Mouse (Mus musculus) heart, postnatal 0 days (tissue): ENCODE measurements around the gene Oasl1. TPM values are rescaled to one million over a fixed set of nuclear protein-coding genes. Genes with fewer than 3 reads are reported as not detected.
A peak's percentile ranks its signal among the peaks of the same experiment; 100 is the strongest.
"Not testable (repeated sequence)": the region's sequence is repeated elsewhere in the genome, so short reads cannot be mapped to it uniquely, and the experiment has no call there.

ENCODE experiments used
- ATAC-seq: fragments of 200-750 bp; cut with Nextera tagmentation; 2 replicates; pipeline ENCODE4 v1.8.0; 2017; ENCODE audit warnings: low read depth, moderate number of reproducible peaks, moderate library complexity; ENCODE audit not compliant: insufficient read depth
- DNase-seq: peaks from one replicate; pipeline ENCODE4 v3.0.0-alpha.2; 2016; ENCODE audit warnings: low spot score
- H3K27ac ChIP-seq: fragments of 300-500 bp; sonication (generic); 2 replicates; pipeline ENCODE4 v1.5.1; 2014; ENCODE audit warnings: low read depth, mild to moderate bottlenecking
- H3K27me3 ChIP-seq: fragments of 300-500 bp; sonication (generic); 2 replicates; pipeline ENCODE4 v1.6.1; 2014; ENCODE audit warnings: low read length, mixed read lengths; ENCODE audit not compliant: control insufficient read depth, insufficient read depth
- H3K36me3 ChIP-seq: fragments of 300-500 bp; sonication (generic); replicated peaks from 2 replicates; pipeline ENCODE4 v1.6.1; 2014; ENCODE audit warnings: low read length, mixed read lengths; ENCODE audit not compliant: control insufficient read depth, insufficient read depth
- H3K4me1 ChIP-seq: fragments of 300-500 bp; sonication (generic); 2 replicates; pipeline ENCODE4 v1.6.1; 2014; ENCODE audit warnings: antibody characterized with exemption; ENCODE audit not compliant: control insufficient read depth, insufficient read depth
- H3K4me2 ChIP-seq: fragments of 300-500 bp; sonication (generic); 2 replicates; pipeline ENCODE4 v1.6.1; 2014; ENCODE audit warnings: low read depth, mild to moderate bottlenecking, low read length, moderate library complexity
- H3K4me3 ChIP-seq: fragments of 300-500 bp; sonication (generic); 2 replicates; pipeline ENCODE4 v1.5.1; 2014; ENCODE audit warnings: low read depth, low read length
- H3K9ac ChIP-seq: fragments of 300-500 bp; sonication (generic); replicated peaks from 2 replicates; pipeline ENCODE4 v1.6.1; 2014; ENCODE audit warnings: low read depth, low read length, mixed read lengths
- H3K9me3 ChIP-seq: fragments of 300-500 bp; sonication (generic); replicated peaks from 2 replicates; pipeline ENCODE4 v1.6.1; 2016; ENCODE audit warnings: low read length; ENCODE audit not compliant: control insufficient read depth
- CTCF ChIP-seq: IDR thresholded peaks from 2 replicates; pipeline ENCODE4 v1.5.1; 2016; ENCODE audit warnings: antibody characterized with exemption, control low read depth, low read depth
- EP300 ChIP-seq: IDR thresholded peaks from 2 replicates; pipeline ENCODE4 v1.6.1; 2016; ENCODE audit warnings: antibody characterized with exemption, low read depth
- WGBS: fragments of 180-500 bp; shearing (Covaris S2); extraction: QIAGEN DNeasy Blood & Tissue Kit; methylation state at CpG from one replicate; pipeline ENCODE4 v1.1.7; 2014; 5-methylcytosine and 5-hydroxymethylcytosine counted together
- polyA plus RNA-seq: library from polyadenylated mRNA; unstranded; fragments of >200 nt; fragmentation: Nextera tagmentation; extraction: Ambion mirVana; gene quantifications from 2 replicates; pipeline ENCODE4 v1.2.1, GENCODE M21; 2015
- total RNA-seq: library from RNA; depleted of rRNA; stranded (reverse); fragments of >200 nt; gene quantifications from 2 replicates; pipeline ENCODE4 v1.2.3, GENCODE M21; 2014; ENCODE audit warnings: low replicate concordance

The Oasl1 gene
- total and polyA plus RNA-seq, 2 experiments from 2014 or later = 0.68 to 9.4 TPM

DNA sequence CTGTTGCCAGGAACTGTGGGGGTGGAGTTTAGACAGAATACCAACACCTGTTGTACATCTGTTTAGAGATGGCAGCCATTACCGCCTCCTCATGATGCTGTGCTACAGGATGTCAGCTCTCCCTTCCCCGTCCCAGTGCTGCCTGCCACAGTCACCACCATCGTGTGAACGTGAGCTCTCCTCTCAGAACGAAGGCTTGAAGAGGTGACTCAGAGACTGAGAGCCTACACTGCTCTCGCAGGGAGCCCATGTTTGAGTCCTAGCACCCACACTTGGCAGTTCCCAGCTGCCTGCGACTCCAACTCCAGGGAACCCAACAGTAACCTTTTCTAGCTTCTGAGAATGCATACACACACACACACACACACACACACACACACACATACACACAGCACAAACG, 8.2 kb upstream of the Oasl1 start:
- H3K27ac ChIP-seq = no peak overlapping the region
- no peak overlapping the region for H3K4me3 ChIP-seq
- H3K9ac ChIP-seq = no peak overlapping the region
- 0 out of 2 replicates have a peak, but pooled peaks cover 5% of the 10 kb centered on the region for H3K36me3 ChIP-seq
- TF ChIP-seq CTCF (no peak), EP300 (no peak)
- WGBS = 60% methylated on average over 8 of the region's 8 CpGs
- H3K4me1 ChIP-seq = no peaks in the 10 kb centered on the region
- DNase-seq (no peak), ATAC-seq (no peak)
- H3K4me2 ChIP-seq = no peak overlapping the region
- H3K27me3 ChIP-seq = no peaks in the 10 kb centered on the region
- no peaks in the 10 kb centered on the region for H3K9me3 ChIP-seq

DNA sequence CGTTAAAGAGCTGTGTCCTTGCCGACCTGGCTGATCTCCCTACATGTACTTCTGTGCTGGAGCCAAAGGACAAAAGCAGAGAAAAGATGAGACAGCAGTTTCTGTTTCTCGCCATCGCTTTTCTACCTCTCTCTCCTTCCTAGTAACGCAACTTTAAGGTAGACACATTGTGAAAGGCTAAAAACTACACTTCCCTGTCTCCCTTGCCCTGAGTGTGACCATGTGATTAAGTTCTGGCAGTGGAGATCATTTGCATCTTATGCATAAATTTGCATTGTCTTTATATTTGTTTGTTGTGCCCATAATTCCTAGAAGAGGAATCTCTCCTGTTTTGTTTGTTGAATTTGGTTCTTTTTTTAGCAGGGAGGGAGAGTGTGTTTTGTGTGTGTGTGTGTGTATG, 7.2 kb upstream of the Oasl1 start:
- 0 out of 2 replicates have a peak, but pooled peaks cover 5% of the 10 kb centered on the region for H3K36me3 ChIP-seq
- H3K4me1 ChIP-seq = no peaks in the 10 kb centered on the region
- no peaks in the 10 kb centered on the region for H3K27me3 ChIP-seq
- H3K4me3 ChIP-seq = no peak overlapping the region
- DNase-seq = no peak
- H3K9me3 ChIP-seq = no peaks in the 10 kb centered on the region
- H3K9ac ChIP-seq = no peak overlapping the region
- no peak overlapping the region for H3K27ac ChIP-seq
- ATAC-seq = no peak
- TF ChIP-seq EP300 (no peak), CTCF (no peak)
- WGBS = 63% methylated on average over 5 of the region's 5 CpGs
- H3K4me2 ChIP-seq = no peak overlapping the region

DNA sequence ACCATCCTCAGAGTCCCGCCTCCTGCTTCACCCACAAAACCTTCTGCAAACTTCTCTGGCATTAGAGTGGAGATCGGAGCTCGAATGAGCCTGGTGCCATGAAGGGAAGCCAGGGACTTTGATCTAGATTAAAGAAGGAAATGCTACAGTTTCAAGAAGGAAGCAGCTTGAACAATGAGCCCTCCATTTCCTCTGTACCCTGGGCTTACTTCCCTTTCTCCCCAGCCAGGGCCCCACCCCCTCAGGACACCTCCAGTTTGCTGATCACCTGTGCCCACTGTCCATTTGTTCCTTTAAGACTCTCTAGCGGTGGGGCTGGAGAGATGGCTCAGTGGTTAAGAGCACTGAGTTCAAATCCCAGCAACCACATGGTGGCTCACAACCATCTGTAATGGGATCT, 6.3 kb upstream of the Oasl1 start:
- Histone ChIP-seq H3K4me2 (no peak overlapping the region), H3K4me1 (no peaks in the 10 kb centered on the region), H3K9ac (no peak overlapping the region), H3K4me3 (no peak overlapping the region), H3K27ac (no peak overlapping the region), H3K27me3 (no peaks in the 10 kb centered on the region), H3K9me3 (no peaks in the 10 kb centered on the region), H3K36me3 (no peaks in the 10 kb centered on the region)
- no peak for DNase-seq
- WGBS = 71% methylated on average over 4 of the region's 4 CpGs
- no peak for ATAC-seq
- TF ChIP-seq EP300 = no peak
- no peak for TF ChIP-seq CTCF

DNA sequence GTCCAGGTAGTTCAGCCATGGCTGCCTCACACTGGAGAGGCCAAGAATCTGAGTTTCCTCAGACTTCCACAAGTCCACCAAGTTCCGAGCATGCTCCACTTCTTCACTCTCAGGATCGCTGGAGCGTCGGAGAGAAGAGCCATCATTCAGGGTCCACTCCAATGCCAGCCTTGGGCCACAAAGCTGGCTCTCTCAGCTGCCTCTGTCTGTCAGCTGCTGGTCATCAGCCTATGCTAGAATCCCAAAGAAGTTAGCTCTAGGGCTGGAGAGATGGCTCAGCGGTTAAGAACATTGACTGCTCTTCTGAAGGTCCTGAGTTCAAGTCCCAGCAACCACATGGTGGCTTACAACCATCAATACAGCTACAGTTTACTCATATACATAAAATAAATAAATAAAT, 5.7 kb upstream of the Oasl1 start:
- H3K4me1 ChIP-seq, H3K27me3 ChIP-seq, H3K9ac ChIP-seq, ATAC-seq, H3K36me3 ChIP-seq, DNase-seq, H3K4me3 ChIP-seq, H3K4me2 ChIP-seq, H3K27ac ChIP-seq, H3K9me3 ChIP-seq: not testable (repeated sequence)
- 85% methylated on average over 5 of the region's 5 CpGs for WGBS

DNA sequence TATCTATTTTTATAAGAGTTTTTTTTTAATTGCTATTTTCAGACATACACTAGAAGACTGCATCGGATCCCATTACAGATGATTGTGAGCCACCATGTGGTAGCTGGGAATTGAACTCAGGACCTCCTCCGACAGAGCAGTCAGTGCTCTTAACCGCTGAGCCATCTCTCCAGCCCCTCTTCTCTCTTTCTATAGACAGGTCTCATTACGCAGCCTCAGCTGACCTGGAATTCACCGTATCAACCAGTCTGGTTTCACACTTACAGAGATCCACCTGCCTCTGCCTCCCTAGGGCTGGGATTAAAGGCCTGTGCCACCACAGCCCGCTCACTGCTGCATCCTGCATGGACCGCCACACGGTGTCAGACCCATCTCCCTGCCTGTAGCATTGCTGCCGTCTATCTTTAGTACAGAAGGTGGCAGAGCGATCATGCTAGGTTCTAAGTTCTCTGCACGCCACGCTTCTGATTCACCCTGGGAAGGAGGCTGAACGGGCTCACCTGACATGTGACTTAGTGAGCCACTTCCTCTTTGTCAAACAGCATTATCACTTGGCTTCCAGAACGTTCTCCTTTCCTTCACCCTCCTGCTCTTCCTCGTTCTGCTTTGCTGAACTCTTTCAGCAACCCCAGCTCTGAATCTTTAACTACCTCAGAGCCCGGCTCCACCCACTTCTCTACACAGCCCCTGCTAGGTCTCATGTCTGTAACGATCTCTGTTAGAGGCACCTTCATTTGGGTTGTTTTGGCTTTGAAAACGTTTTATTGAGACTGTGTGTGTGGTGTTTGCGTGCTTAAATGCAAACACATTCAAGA, 1.3 kb upstream of the Oasl1 start:
- WGBS = 59% methylated on average over 19 of the region's 19 CpGs
- no peaks in the 10 kb centered on the region for H3K9me3 ChIP-seq
- no peak overlapping the region for H3K4me3 ChIP-seq
- no peak overlapping the region for H3K4me2 ChIP-seq
- no peaks in the 10 kb centered on the region for H3K36me3 ChIP-seq
- H3K27me3 ChIP-seq = no peaks in the 10 kb centered on the region
- TF ChIP-seq CTCF (no peak), EP300 (no peak)
- peak overlapping the region; percentile 48; the same call in 1 of the 2 replicates for H3K27ac ChIP-seq
- H3K9ac ChIP-seq = no peak overlapping the region
- 0 out of 2 replicates have a peak, but pooled peaks have one; percentile 5 for ATAC-seq
- H3K4me1 ChIP-seq = 0 out of 2 replicates have a peak, but pooled peaks cover 5% of the 10 kb centered on the region
- peak; percentile 8 for DNase-seq

DNA sequence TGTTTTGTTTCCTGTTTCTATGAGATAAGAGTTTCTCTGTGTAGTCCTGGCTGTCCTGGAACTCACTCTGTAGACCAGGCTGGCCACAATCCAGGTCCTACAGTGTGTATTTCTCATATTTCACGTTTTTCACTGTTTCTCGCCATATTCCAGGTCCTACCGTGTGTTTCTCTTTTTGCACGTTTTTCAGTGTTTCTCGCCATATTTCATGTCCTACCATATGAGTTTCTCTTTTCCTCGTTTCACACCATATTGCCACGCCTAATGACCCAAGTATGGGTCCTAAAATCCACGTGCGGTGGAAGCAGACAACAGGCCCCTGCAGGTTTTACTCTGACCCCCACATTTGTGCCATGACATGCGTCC, 691 bp upstream of the Oasl1 start:
- no peaks in the 10 kb centered on the region for H3K27me3 ChIP-seq
- ATAC-seq = peak; percentile 54; the same call in 1 of the 2 replicates
- TF ChIP-seq CTCF = no peak
- TF ChIP-seq EP300 = no peak

More for the DNA sequence above, 691 bp upstream of the Oasl1 start:
- Histone ChIP-seq H3K27ac (no peak overlapping the region; the same call in 1 of the 2 replicates), H3K9me3 (no peaks in the 10 kb centered on the region), H3K9ac (no peak overlapping the region), H3K36me3 (no peaks in the 10 kb centered on the region), H3K4me1 (0 out of 2 replicates have a peak, but pooled peaks cover 5% of the 10 kb centered on the region), H3K4me2 (no peak overlapping the region; the same call in 1 of the 2 replicates), H3K4me3 (no peak overlapping the region)
- DNase-seq = no peak
- 59% methylated on average over 10 of the region's 10 CpGs for WGBS
